Mouse (Mus musculus): Measurements from ENCODE around the gene Ccdc80.

Gene Ccdc80

GRCm38 (mm10) chr16:45110498-45110897, 17.3 kb downstream of the Ccdc80 start:
- DNase-seq (ENCODE audit: extremely low read depth, insufficient read length, low spot score) = peak; percentile 84

- DNase-seq (ENCODE audit: extremely low read depth, insufficient read length, low spot score) = no peak
Observed at GRCm38 (mm10) chr16:45117200-45117599, 24.0 kb downstream of the Ccdc80 start.

- no peak for DNase-seq (ENCODE audit: extremely low read depth, insufficient read length, low spot score)
Observed at GRCm38 (mm10) chr16:45118760-45119159, 25.6 kb downstream of the Ccdc80 start.

- no peak for DNase-seq (ENCODE audit: extremely low read depth, insufficient read length, low spot score)
Observed at GRCm38 (mm10) chr16:45120844-45121425, 27.7 kb downstream of the Ccdc80 start.

GRCm38 (mm10) chr16:45122571-45122970, 29.4 kb downstream of the Ccdc80 start:
- DNase-seq (ENCODE audit: extremely low read depth, insufficient read length, low spot score) = no peak

- DNase-seq (ENCODE audit: extremely low read depth, insufficient read length, low spot score) = no peak
Observed at GRCm38 (mm10) chr16:45124230-45125203, 31.3 kb downstream of the Ccdc80 start.

GRCm38 (mm10) chr16:45127936-45128710, 34.9 kb downstream of the Ccdc80 start:
- DNase-seq (ENCODE audit: extremely low read depth, insufficient read length, low spot score) = no peak

- no peak for DNase-seq (ENCODE audit: extremely low read depth, insufficient read length, low spot score)
Observed at GRCm38 (mm10) chr16:45141711-45142110, 48.5 kb downstream of the Ccdc80 start.

- DNase-seq (ENCODE audit: extremely low read depth, insufficient read length, low spot score) = no peak
Observed at GRCm38 (mm10) chr16:45142565-45142964, 49.4 kb downstream of the Ccdc80 start.

- no peak for DNase-seq (ENCODE audit: extremely low read depth, insufficient read length, low spot score)
Observed at GRCm38 (mm10) chr16:45145119-45145518, 51.9 kb downstream of the Ccdc80 start.

- no peak for DNase-seq (ENCODE audit: extremely low read depth, insufficient read length, low spot score)
Observed at GRCm38 (mm10) chr16:45148488-45149082, 55.4 kb downstream of the Ccdc80 start.

- DNase-seq (ENCODE audit: extremely low read depth, insufficient read length, low spot score) = no peak
Observed at GRCm38 (mm10) chr16:45154741-45155250, 61.6 kb downstream of the Ccdc80 start.

- peak; percentile 76 for DNase-seq (ENCODE audit: extremely low read depth, insufficient read length, low spot score)
Observed at GRCm38 (mm10) chr16:45158136-45158521, 64.9 kb downstream of the Ccdc80 start.

GRCm38 (mm10) chr16:45158522-45159388, 65.6 kb downstream of the Ccdc80 start, which contains the start of the genes Slc35a5 and Atg3:
TSS of gene Slc35a5 (minus strand) at chr16:45158706.
TSS of gene Atg3 (plus strand) at chr16:45158785.
- peak; percentile 95 for DNase-seq (ENCODE audit: extremely low read depth, insufficient read length, low spot score)

- DNase-seq (ENCODE audit: extremely low read depth, insufficient read length, low spot score) = no peak
Observed at GRCm38 (mm10) chr16:45159389-45159716, 66.2 kb downstream of the Ccdc80 start.
